Mouse (Mus musculus): ENCODE data around the gene Sod2.
A peak's percentile ranks its signal among the peaks of the same experiment; 100 is the strongest.
"Not testable (repeated sequence)": the region's sequence is repeated elsewhere in the genome, so short reads cannot be mapped to it uniquely, and the experiment has no call there.

The Sod2 gene

GRCm38 (mm10) chr17:13013316-13013715 lies 6.7 kb downstream of the Sod2 start:
- no peak for DNase-seq (ENCODE audit: low spot score)

GRCm38 (mm10) chr17:13036627-13037192 lies 30.1 kb downstream of the Sod2 start:
- DNase-seq (ENCODE audit: low spot score): not testable (repeated sequence)

- DNase-seq (ENCODE audit: low spot score): peak; percentile 12
These were observed 37.4 kb downstream of the Sod2 start for GRCm38 (mm10) chr17:13043846-13044673.

DNA sequence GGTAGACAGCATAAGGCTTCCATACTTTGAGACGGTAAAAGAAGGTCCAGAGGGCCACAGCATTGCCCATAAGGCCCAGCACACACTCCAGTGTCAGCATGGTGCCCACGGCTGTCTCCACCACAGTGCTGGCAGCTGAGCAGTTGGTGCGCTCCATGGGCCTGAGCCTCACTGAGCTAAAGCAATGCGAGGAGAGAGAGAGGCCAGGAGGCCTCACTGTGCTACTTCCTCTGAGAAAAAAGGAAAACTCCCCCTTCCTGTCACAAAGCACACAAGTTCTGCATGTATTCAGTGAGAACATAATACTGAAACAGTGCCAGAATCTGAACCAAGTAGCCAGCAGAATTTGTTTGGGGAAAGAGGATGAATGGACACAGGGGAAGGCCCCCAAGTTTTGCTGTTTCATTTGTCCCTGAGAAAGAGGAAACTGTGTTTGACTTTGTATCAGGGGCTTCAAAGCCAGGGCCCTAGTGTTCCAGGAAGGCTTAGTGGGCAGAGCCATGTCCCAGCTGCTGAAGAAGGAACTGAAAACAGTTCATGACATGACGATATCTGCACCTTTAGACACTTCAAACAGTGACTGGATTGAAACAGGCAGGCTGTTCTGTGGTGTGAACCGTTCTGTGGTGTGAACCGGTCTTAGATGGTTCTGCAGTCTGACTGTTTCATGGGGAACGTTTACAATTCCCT lies 45.6 kb downstream of the Sod2 start, which contains the start of gene Gpr31b:
Gpr31b (minus strand) TSS at position 173 of the 690 bp plus-strand sequence.
- not testable (repeated sequence) for DNase-seq (ENCODE audit: low spot score)

DNA sequence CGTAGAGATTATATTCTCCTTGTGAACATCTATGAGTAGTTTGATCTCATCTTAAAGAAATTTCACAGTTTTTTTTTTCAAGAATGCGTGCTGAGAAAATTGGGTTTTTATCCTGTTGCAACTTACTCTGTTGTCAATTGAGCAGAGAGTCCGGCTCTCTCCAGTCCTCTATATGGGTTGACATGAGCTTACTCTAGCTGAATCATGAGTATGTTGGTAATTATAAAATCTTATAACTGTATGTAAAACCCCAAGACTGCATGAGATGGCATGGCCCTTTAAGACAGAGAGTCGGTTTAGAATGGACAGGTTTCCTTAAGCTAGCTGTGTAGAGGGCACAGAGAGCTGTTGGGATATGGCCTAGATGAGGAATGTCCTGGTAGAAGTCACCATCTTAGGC lies 54.2 kb downstream of the Sod2 start, which contains the start of gene Tcp10b:
Tcp10b (plus strand) TSS at position 301 of the 400 bp plus-strand sequence.
- not testable (repeated sequence) for DNase-seq (ENCODE audit: low spot score)

DNA sequence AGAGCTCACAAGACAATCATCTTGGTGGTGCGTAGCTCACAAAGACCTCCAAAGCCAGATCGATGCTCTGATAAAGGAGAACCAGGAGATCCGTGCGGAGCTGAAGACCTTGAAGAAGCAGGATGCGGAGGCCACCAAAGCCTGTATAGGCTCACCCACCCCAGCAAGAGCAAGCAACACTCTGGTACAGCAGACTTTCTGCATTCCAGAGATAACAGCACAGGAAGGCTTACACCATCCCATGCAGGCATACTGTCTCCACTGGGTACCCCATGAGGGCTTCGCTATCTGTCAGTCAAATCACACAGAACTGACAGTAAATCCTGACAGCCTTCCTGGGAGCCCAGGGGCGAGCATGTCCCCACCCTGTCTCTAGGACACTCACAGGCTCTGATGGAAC lies 56.2 kb downstream of the Sod2 start:
- DNase-seq (ENCODE audit: low spot score): not testable (repeated sequence)

- DNase-seq (ENCODE audit: low spot score): not testable (repeated sequence)
These were observed 61.3 kb downstream of the Sod2 start for GRCm38 (mm10) chr17:13067864-13068385.

DNA sequence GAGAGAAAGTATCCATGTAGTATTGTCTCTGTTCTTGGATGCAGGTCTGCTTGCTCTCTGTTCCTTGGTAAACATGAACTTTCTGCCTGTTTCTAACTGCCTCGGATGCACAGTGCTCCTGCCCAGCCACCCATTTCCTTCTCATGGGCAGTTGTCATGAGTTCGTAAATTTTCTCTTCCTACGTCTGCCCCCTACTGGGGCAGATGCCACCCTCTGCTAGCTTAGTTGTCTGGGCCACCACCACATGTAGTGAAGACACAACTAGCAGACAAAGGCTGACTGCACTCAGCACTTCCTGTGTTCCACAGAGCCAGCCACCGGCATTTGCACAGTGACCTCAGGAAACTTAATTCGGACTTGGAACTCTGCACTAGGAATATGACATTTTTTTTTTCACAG lies 62.6 kb downstream of the Sod2 start:
- not testable (repeated sequence) for DNase-seq (ENCODE audit: low spot score)
